Mouse (Mus musculus) forebrain, embryonic 10.5 days (tissue): ENCODE data around the gene Tmem164. TPM values are rescaled to one million over a fixed set of nuclear protein-coding genes. Genes with fewer than 3 reads are reported as not detected.

Experiments
- DNase-seq: peaks from one replicate; pipeline ENCODE4 v3.0.0-alpha.2; 2017; ENCODE audit warnings: low spot score; ENCODE audit errors: extremely low spot score
- H3K27ac ChIP-seq: fragments of 300-500 bp; sonication (generic); 2 replicates; pipeline ENCODE4 v1.5.1; 2016; ENCODE audit warnings: mild to moderate bottlenecking
- H3K27me3 ChIP-seq: fragments of 300-500 bp; sonication (generic); 2 replicates; pipeline ENCODE4 v1.6.1; 2016; ENCODE audit warnings: mild to moderate bottlenecking; ENCODE audit not compliant: poor library complexity, severe bottlenecking
- H3K36me3 ChIP-seq: fragments of 300-500 bp; sonication (generic); replicated peaks from 2 replicates; pipeline ENCODE4 v1.6.1; 2016; ENCODE audit warnings: mild to moderate bottlenecking, moderate library complexity
- H3K4me1 ChIP-seq: fragments of 300-500 bp; sonication (generic); 2 replicates; pipeline ENCODE4 v1.6.1; 2016
- H3K4me3 ChIP-seq: fragments of 300-500 bp; sonication (generic); 2 replicates; pipeline ENCODE4 v1.5.1; 2016; ENCODE audit warnings: mild to moderate bottlenecking, moderate library complexity
- H3K9me3 ChIP-seq: fragments of 300-500 bp; sonication (generic); 2 replicates; pipeline ENCODE4 v1.6.1; 2016; ENCODE audit warnings: mild to moderate bottlenecking, moderate library complexity
- WGBS: fragments of 180-500 bp; shearing (Covaris S2); methylation state at CpG from one replicate; pipeline ENCODE4 v1.1.7; 2016; 5-methylcytosine and 5-hydroxymethylcytosine counted together
- polyA plus RNA-seq: library from polyadenylated mRNA; unstranded; fragments of >200 nt; fragmentation: Nextera tagmentation; extraction: Ambion mirVana; gene quantifications from 2 replicates; pipeline ENCODE4 v1.2.1, GENCODE M21; 2016

Tmem164 gene
- polyA plus RNA-seq, 1 experiment from 2014 or later: 67.4 TPM

GRCm38 (mm10) chrX:142679502-142680250, 1.5 kb upstream of the Tmem164 start:
- peak overlapping the region; percentile 67 for H3K4me3 ChIP-seq
- H3K9me3 ChIP-seq: no peaks in the 10 kb centered on the region
- H3K36me3 ChIP-seq: no peaks in the 10 kb centered on the region
- peaks cover 34% of the 10 kb centered on the region for H3K4me1 ChIP-seq
- DNase-seq: no peak
- peak overlapping the region; percentile 95 for H3K27ac ChIP-seq
- 51% methylated on average over 11 of the region's 11 CpGs for WGBS
- H3K27me3 ChIP-seq: peaks cover 100% of the 10 kb centered on the region

- WGBS: 21% methylated on average over 19 of the region's 19 CpGs
Observed at GRCm38 (mm10) chrX:142680391-142681055, 683 bp upstream of the Tmem164 start.

GRCm38 (mm10) chrX:142681616-142682141, 473 bp downstream of the Tmem164 start:
- Histone ChIP-seq H3K27me3 (peaks cover 100% of the 10 kb centered on the region), H3K27ac (peak overlapping the region; percentile 95), H3K4me1 (peaks cover 53% of the 10 kb centered on the region), H3K36me3 (no peaks in the 10 kb centered on the region), H3K4me3 (peak overlapping the region; percentile 67), H3K9me3 (no peaks in the 10 kb centered on the region)
- peak; percentile 49 for DNase-seq
- 15% methylated on average over 12 of the region's 43 CpGs for WGBS

More at GRCm38 (mm10) chrX:142680391-142681055, 683 bp upstream of the Tmem164 start:
- Histone ChIP-seq H3K27ac (peak overlapping the region; percentile 95), H3K9me3 (no peaks in the 10 kb centered on the region), H3K36me3 (no peaks in the 10 kb centered on the region), H3K4me1 (peaks cover 42% of the 10 kb centered on the region), H3K27me3 (peaks cover 100% of the 10 kb centered on the region), H3K4me3 (peak overlapping the region; percentile 67)
- DNase-seq: peak; percentile 19

- H3K4me3 ChIP-seq: peak overlapping the region; percentile 67
- WGBS: 24% methylated on average over 28 of the region's 28 CpGs
- H3K9me3 ChIP-seq: no peaks in the 10 kb centered on the region
- H3K27me3 ChIP-seq: peaks cover 99% of the 10 kb centered on the region
- H3K36me3 ChIP-seq: no peaks in the 10 kb centered on the region
- H3K4me1 ChIP-seq: peaks cover 59% of the 10 kb centered on the region
- peak overlapping the region; percentile 95 for H3K27ac ChIP-seq
- peak; percentile 17 for DNase-seq
Observed at GRCm38 (mm10) chrX:142682176-142682820, 1.1 kb downstream of the Tmem164 start.

GRCm38 (mm10) chrX:142682990-142683389, 1.8 kb downstream of the Tmem164 start:
- DNase-seq: no peak
- Histone ChIP-seq H3K36me3 (0 out of 2 replicates have a peak, but pooled peaks cover 4% of the 10 kb centered on the region), H3K27me3 (peaks cover 99% of the 10 kb centered on the region), H3K27ac (peak overlapping the region; percentile 95; the same call in 1 of the 2 replicates), H3K4me3 (peak overlapping the region; percentile 67), H3K4me1 (peaks cover 66% of the 10 kb centered on the region), H3K9me3 (no peaks in the 10 kb centered on the region)
- 33% methylated on average over 5 of the region's 5 CpGs for WGBS

GRCm38 (mm10) chrX:142684674-142685073, 3.5 kb downstream of the Tmem164 start:
- Histone ChIP-seq H3K36me3 (peaks cover 7% of the 10 kb centered on the region; the same call in 1 of the 2 replicates), H3K27ac (no peak overlapping the region), H3K4me1 (peaks cover 64% of the 10 kb centered on the region), H3K9me3 (no peaks in the 10 kb centered on the region), H3K4me3 (peak overlapping the region; percentile 67; the same call in 1 of the 2 replicates), H3K27me3 (peaks cover 96% of the 10 kb centered on the region)
- DNase-seq: no peak
- WGBS: 26% methylated on average over 4 of the region's 4 CpGs

- WGBS: 85% methylated on average over 6 of the region's 6 CpGs
- Histone ChIP-seq H3K9me3 (no peaks in the 10 kb centered on the region), H3K27me3 (peaks cover 86% of the 10 kb centered on the region), H3K36me3 (peaks cover 15% of the 10 kb centered on the region), H3K27ac (no peak overlapping the region), H3K4me1 (peaks cover 57% of the 10 kb centered on the region), H3K4me3 (no peak overlapping the region)
- DNase-seq: no peak
Observed at GRCm38 (mm10) chrX:142685676-142686075, 4.5 kb downstream of the Tmem164 start.

- no peak for DNase-seq
- no peak overlapping the region for H3K27ac ChIP-seq
- H3K4me3 ChIP-seq: no peak overlapping the region
- peaks cover 82% of the 10 kb centered on the region for H3K27me3 ChIP-seq
- no peaks in the 10 kb centered on the region for H3K9me3 ChIP-seq
- peaks cover 25% of the 10 kb centered on the region for H3K36me3 ChIP-seq
- H3K4me1 ChIP-seq: peaks cover 47% of the 10 kb centered on the region
- 84% methylated on average over 7 of the region's 9 CpGs for WGBS
Observed at GRCm38 (mm10) chrX:142688509-142688908, 7.3 kb downstream of the Tmem164 start.

- H3K4me3 ChIP-seq: no peak overlapping the region
- 80% methylated on average over 2 of the region's 2 CpGs for WGBS
- peaks cover 7% of the 10 kb centered on the region; the same call in 1 of the 2 replicates for H3K4me1 ChIP-seq
- DNase-seq: no peak
- peaks cover 82% of the 10 kb centered on the region for H3K27me3 ChIP-seq
- no peak overlapping the region for H3K27ac ChIP-seq
- H3K36me3 ChIP-seq: peaks cover 48% of the 10 kb centered on the region
- no peaks in the 10 kb centered on the region for H3K9me3 ChIP-seq
Observed at GRCm38 (mm10) chrX:142693256-142693655, 12.1 kb downstream of the Tmem164 start.

GRCm38 (mm10) chrX:142694338-142694737, 13.1 kb downstream of the Tmem164 start:
- H3K4me1 ChIP-seq: peaks cover 7% of the 10 kb centered on the region; the same call in 1 of the 2 replicates
- H3K36me3 ChIP-seq: peaks cover 49% of the 10 kb centered on the region
- DNase-seq: no peak
- no peak overlapping the region for H3K4me3 ChIP-seq
- no peaks in the 10 kb centered on the region for H3K9me3 ChIP-seq
- no peak overlapping the region for H3K27ac ChIP-seq
- WGBS: 85% methylated on average over 7 of the region's 7 CpGs
- H3K27me3 ChIP-seq: peaks cover 83% of the 10 kb centered on the region

- Histone ChIP-seq H3K27me3 (peaks cover 88% of the 10 kb centered on the region), H3K9me3 (no peaks in the 10 kb centered on the region), H3K4me3 (no peak overlapping the region), H3K4me1 (peaks cover 7% of the 10 kb centered on the region; the same call in 1 of the 2 replicates), H3K36me3 (peaks cover 50% of the 10 kb centered on the region), H3K27ac (no peak overlapping the region)
- no peak for DNase-seq
- 78% methylated on average over 3 of the region's 3 CpGs for WGBS
Observed at GRCm38 (mm10) chrX:142694856-142695255, 13.7 kb downstream of the Tmem164 start.

- Histone ChIP-seq H3K9me3 (no peaks in the 10 kb centered on the region), H3K4me3 (no peak overlapping the region), H3K4me1 (peaks cover 7% of the 10 kb centered on the region; the same call in 1 of the 2 replicates), H3K27ac (no peak overlapping the region), H3K27me3 (peaks cover 90% of the 10 kb centered on the region), H3K36me3 (peaks cover 44% of the 10 kb centered on the region)
- no peak for DNase-seq
- 82% methylated on average over 11 of the region's 11 CpGs for WGBS
Observed at GRCm38 (mm10) chrX:142696789-142697188, 15.6 kb downstream of the Tmem164 start.
